Mouse (Mus musculus): ENCODE measurements around the gene Ago1. TPM values are rescaled to one million over a fixed set of nuclear protein-coding genes. Genes with fewer than 3 reads are reported as not detected.

The Ago1 gene
- 1 to 10 TPM; 3.9 to 5.6 TPM for polyA plus RNA-seq (2017; shearing (Covaris generic))

GRCm38 (mm10) chr4:126468285-126468901, at the start of gene Ago1:
Ago1 (minus strand) TSS chr4:126468583.

DNA sequence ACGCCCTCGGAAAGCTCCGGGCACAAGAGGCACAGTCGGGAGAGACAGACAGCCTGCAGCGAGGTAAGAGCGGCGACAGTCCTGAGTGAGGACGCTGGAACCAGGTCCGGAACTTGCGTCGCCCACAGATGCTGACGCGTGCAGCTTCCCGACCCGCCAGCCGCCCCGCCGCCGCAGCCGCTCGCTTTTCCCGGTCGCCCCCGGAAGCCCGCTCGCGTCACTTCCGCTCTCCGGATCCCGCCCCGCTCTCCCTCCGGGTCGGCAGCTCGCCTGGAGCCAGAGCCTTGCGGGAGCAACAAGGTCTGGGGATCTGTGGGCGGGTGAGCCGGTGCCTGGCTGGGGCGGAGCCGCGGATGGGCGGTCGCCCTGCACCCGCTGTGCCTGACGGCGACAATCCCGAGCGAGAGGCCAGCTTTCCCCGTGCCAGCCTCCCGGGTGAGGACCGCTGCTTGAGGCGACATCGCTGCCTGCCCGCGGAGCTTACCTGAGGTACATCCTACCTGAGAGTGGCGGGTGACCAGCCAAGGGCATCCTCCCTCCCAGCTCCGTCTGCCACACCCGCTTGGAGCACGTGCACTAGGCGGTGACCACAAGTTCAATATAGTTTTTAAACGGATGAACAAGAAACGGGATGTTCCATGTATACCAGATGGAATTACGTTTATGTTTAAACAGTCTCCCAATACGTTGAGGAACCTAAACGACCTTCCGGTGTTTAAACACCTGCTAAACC, 38.9 kb downstream of the Ago1 start, which contains the start of gene Ago3:
TSS of gene Ago3 (minus strand) at position 210 of the 733 bp plus-strand sequence.

Other genes starting within 250 kb of the Ago1 start
- 10 to 100 TPM; 65.9 to 67.0 TPM for gene Map7d1, start 212.2 kb downstream of the Ago1 start, polyA plus RNA-seq (2017; shearing (Covaris generic))
- 10 to 100 TPM; 85.6 to 91.2 TPM for gene Trappc3, start 206.3 kb downstream of the Ago1 start, polyA plus RNA-seq (2017; shearing (Covaris generic))
- gene Col8a2, start 181.8 kb downstream of the Ago1 start, polyA plus RNA-seq (2017; shearing (Covaris generic)), result not detected
- 10 to 100 TPM; 68.3 to 80.0 TPM for gene Adprhl2, start 146.9 kb downstream of the Ago1 start, polyA plus RNA-seq (2017; shearing (Covaris generic))
- gene Tekt2, start 142.9 kb downstream of the Ago1 start, polyA plus RNA-seq (2017; shearing (Covaris generic)), result under 1 TPM in 1 of 2 experiments, not detected in 1; 0.37 TPM
- 10 to 100 TPM; 28.4 to 29.3 TPM for gene Ago3, start 39.0 kb downstream of the Ago1 start, polyA plus RNA-seq (2017; shearing (Covaris generic))
- gene Ago4, start 64.9 kb upstream of the Ago1 start, polyA plus RNA-seq (2017; shearing (Covaris generic)), result under 1 TPM; 0.26 to 0.72 TPM
- 1 to 10 TPM; 1.3 to 5.2 TPM for gene Clspn, start 88.4 kb upstream of the Ago1 start, polyA plus RNA-seq (2017; shearing (Covaris generic))
- gene 5730409E04Rik, start 141.2 kb upstream of the Ago1 start, polyA plus RNA-seq (2017; shearing (Covaris generic)), result under 1 TPM; 0.45 to 0.73 TPM
- 100 to 1,000 TPM; 271 to 285 TPM for gene Psmb2, start 209.0 kb upstream of the Ago1 start, polyA plus RNA-seq (2017; shearing (Covaris generic))